Mouse (Mus musculus) liver, embryonic 14.5 days (tissue): Measurements from ENCODE around the gene Ppm1j.
"Not testable (repeated sequence)": the region's sequence is repeated elsewhere in the genome, so short reads cannot be mapped to it uniquely, and the experiment has no call there.

Experiments
- CTCF ChIP-seq: IDR thresholded peaks from 2 replicates; pipeline ENCODE4 v1.5.1; 2016; ENCODE audit warnings: antibody characterized with exemption, low read depth, control low read depth
- EP300 ChIP-seq: IDR thresholded peaks from 2 replicates; pipeline ENCODE4 v1.6.1; 2016; ENCODE audit warnings: antibody characterized with exemption, low read depth

DNA sequence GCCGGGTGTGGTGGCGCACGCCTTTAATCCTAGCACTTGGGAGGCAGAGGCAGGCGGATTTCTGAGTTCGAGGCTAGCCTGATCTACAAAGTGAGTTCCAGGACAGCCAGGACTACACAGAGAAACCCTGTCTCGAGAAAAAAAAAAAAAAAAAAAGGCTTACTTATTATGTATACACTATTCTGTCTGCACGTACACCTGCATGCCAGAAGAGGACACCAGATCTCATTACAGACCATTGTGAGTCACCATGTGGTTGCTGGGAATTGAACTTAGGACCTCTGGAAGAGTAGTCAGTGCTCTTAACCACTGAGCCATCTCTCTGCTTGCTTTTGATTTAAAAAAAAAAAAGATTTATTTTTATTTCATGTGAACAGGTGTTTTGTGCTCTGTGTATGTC is 32.4 kb downstream of the Ppm1j start:
- TF ChIP-seq CTCF, EP300: not testable (repeated sequence)
